Mouse (Mus musculus) gastrocnemius, adult 2 months (tissue): ENCODE measurements around the gene Raph1. TPM values are rescaled to one million over a fixed set of nuclear protein-coding genes. Genes with fewer than 3 reads are reported as not detected.
A peak's percentile ranks its signal among the peaks of the same experiment; 100 is the strongest.

ENCODE experiments used
- DNase-seq: peaks from one replicate; pipeline ENCODE4 v3.0.0; 2022
- H3K27ac ChIP-seq: fragments of 200-600 bp; 2 replicates; pipeline ENCODE4 v1.8.1; 2022; ENCODE audit warnings: mild to moderate bottlenecking
- H3K4me3 ChIP-seq: fragments of 200-600 bp; 2 replicates; pipeline ENCODE4 v1.8.1; 2022; ENCODE audit warnings: mild to moderate bottlenecking, moderate library complexity
- CTCF ChIP-seq: fragments of 200-600 bp; IDR thresholded peaks from 2 replicates; pipeline ENCODE4 v1.8.1; 2022; ENCODE audit warnings: antibody characterized with exemption, mild to moderate bottlenecking, moderate library complexity
- intact Hi-C: fragments of 180-260 bp; cut with DNase I; formaldehyde crosslinking; loops from one replicate; pipeline ENCODE4 v1.15.1; 2025
- total RNA-seq, 2 experiments: library from RNA; stranded (reverse); gene quantifications; 2 replicates each; pipeline ENCODE4 v1.2.3; 2021

Gene Raph1
- total RNA-seq, 2 experiments from 2014 or later: 20.9 to 27.0 TPM

GRCm38 (mm10) chr1:60534932-60535331 lies 32.0 kb downstream of the Raph1 start:
- peak; percentile 52 for TF ChIP-seq CTCF
- intact Hi-C loops: loop anchor here (5.0 kb wide), 1 partner anchor 327 kb away; no protein-coding TSS in a partner anchor
- no peak overlapping the region for H3K4me3 ChIP-seq
- no peak for DNase-seq
- no peak overlapping the region for H3K27ac ChIP-seq

GRCm38 (mm10) chr1:60530636-60531035 lies 36.3 kb downstream of the Raph1 start:
- DNase-seq: no peak
- H3K27ac ChIP-seq: no peak overlapping the region
- intact Hi-C loops: loop anchor here (5.0 kb wide), 1 partner anchor 332 kb away; no protein-coding TSS in a partner anchor
- no peak for TF ChIP-seq CTCF
- H3K4me3 ChIP-seq: no peak overlapping the region

GRCm38 (mm10) chr1:60530107-60530506 lies 36.8 kb downstream of the Raph1 start:
- peak; percentile 46 for TF ChIP-seq CTCF
- Histone ChIP-seq H3K27ac (no peak overlapping the region), H3K4me3 (no peak overlapping the region)
- intact Hi-C loops: loop anchor here (5.0 kb wide), 1 partner anchor 332 kb away; no protein-coding TSS in a partner anchor
- DNase-seq: no peak

- Histone ChIP-seq H3K4me3 (no peak overlapping the region), H3K27ac (no peak overlapping the region)
- intact Hi-C loops: no loop called here
- TF ChIP-seq CTCF: no peak
- no peak for DNase-seq
Measured at GRCm38 (mm10) chr1:60510584-60510983, 56.3 kb downstream of the Raph1 start.

- intact Hi-C loops: no loop called here
- H3K27ac ChIP-seq: peak overlapping the region; percentile 28; the same call in 1 of the 2 replicates
- TF ChIP-seq CTCF: no peak
- no peak for DNase-seq
- no peak overlapping the region for H3K4me3 ChIP-seq
Measured at GRCm38 (mm10) chr1:60503456-60503855, 63.4 kb downstream of the Raph1 start.

GRCm38 (mm10) chr1:60493421-60493820 lies 73.5 kb downstream of the Raph1 start:
- intact Hi-C loops: no loop called here
- H3K27ac ChIP-seq: no peak overlapping the region
- no peak overlapping the region for H3K4me3 ChIP-seq
- DNase-seq: no peak
- no peak for TF ChIP-seq CTCF

GRCm38 (mm10) chr1:60492404-60492803 lies 74.5 kb downstream of the Raph1 start:
- intact Hi-C loops: no loop called here
- no peak for TF ChIP-seq CTCF
- H3K27ac ChIP-seq: no peak overlapping the region
- DNase-seq: no peak
- H3K4me3 ChIP-seq: no peak overlapping the region

GRCm38 (mm10) chr1:60490510-60490909 lies 76.4 kb downstream of the Raph1 start:
- Histone ChIP-seq H3K4me3 (no peak overlapping the region), H3K27ac (no peak overlapping the region)
- DNase-seq: peak; percentile 30
- no peak for TF ChIP-seq CTCF
- intact Hi-C loops: no loop called here

- Histone ChIP-seq H3K4me3 (no peak overlapping the region), H3K27ac (no peak overlapping the region)
- no peak for TF ChIP-seq CTCF
- no peak for DNase-seq
- intact Hi-C loops: no loop called here
Measured at GRCm38 (mm10) chr1:60489660-60490059, 77.2 kb downstream of the Raph1 start.

- intact Hi-C loops: no loop called here
- no peak overlapping the region for H3K27ac ChIP-seq
- no peak for TF ChIP-seq CTCF
- H3K4me3 ChIP-seq: no peak overlapping the region
- DNase-seq: no peak
Measured at GRCm38 (mm10) chr1:60488635-60489034, 78.3 kb downstream of the Raph1 start.

GRCm38 (mm10) chr1:60485649-60486048 lies 81.3 kb downstream of the Raph1 start:
- TF ChIP-seq CTCF: no peak
- Histone ChIP-seq H3K4me3 (no peak overlapping the region), H3K27ac (no peak overlapping the region)
- intact Hi-C loops: no loop called here
- DNase-seq: no peak

GRCm38 (mm10) chr1:60482881-60483280 lies 84.0 kb downstream of the Raph1 start:
- Histone ChIP-seq H3K4me3 (no peak overlapping the region), H3K27ac (no peak overlapping the region)
- TF ChIP-seq CTCF: no peak
- DNase-seq: no peak
- intact Hi-C loops: no loop called here

- DNase-seq: no peak
- intact Hi-C loops: no loop called here
- Histone ChIP-seq H3K27ac (no peak overlapping the region), H3K4me3 (no peak overlapping the region)
- no peak for TF ChIP-seq CTCF
Measured at GRCm38 (mm10) chr1:60481561-60481960, 85.3 kb downstream of the Raph1 start.

- intact Hi-C loops: no loop called here
- no peak for TF ChIP-seq CTCF
- no peak overlapping the region for H3K27ac ChIP-seq
- H3K4me3 ChIP-seq: no peak overlapping the region
- DNase-seq: no peak
Measured at GRCm38 (mm10) chr1:60470541-60470940, 96.4 kb downstream of the Raph1 start.

- Histone ChIP-seq H3K27ac (no peak overlapping the region), H3K4me3 (no peak overlapping the region)
- DNase-seq: no peak
- intact Hi-C loops: no loop called here
- no peak for TF ChIP-seq CTCF
Measured at GRCm38 (mm10) chr1:60469491-60469890, 97.4 kb downstream of the Raph1 start.
